Mouse (Mus musculus): ENCODE measurements around the gene Tns3.
"Not testable (repeated sequence)": the region's sequence is repeated elsewhere in the genome, so short reads cannot be mapped to it uniquely, and the experiment has no call there.

The Tns3 gene

GRCm38 (mm10) chr11:8622668-8623067 lies 41.7 kb downstream of the Tns3 start:
- no peak for DNase-seq (ENCODE audit: low spot score in 2 of 2)

DNA sequence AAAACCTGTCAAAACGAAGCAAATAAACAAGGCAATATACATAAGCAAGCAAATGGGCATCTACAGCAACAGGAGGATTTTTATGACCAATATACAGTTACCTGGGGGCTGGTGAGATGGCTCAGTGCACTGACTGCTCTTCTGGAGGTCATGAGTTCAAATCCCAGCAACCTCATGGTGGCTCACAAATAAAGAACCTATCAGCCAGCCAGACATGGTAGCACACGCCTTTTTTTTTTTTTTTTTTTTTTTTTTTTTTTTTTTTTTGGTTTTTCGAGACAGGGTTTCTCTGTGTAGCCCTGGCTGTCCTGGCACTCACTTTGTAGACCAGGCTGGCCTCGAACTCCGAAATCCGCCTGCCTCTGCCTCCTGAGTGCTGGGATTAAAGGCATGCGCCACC lies 45.2 kb downstream of the Tns3 start:
- not testable (repeated sequence) for DNase-seq (ENCODE audit: low spot score in 2 of 2)

DNA sequence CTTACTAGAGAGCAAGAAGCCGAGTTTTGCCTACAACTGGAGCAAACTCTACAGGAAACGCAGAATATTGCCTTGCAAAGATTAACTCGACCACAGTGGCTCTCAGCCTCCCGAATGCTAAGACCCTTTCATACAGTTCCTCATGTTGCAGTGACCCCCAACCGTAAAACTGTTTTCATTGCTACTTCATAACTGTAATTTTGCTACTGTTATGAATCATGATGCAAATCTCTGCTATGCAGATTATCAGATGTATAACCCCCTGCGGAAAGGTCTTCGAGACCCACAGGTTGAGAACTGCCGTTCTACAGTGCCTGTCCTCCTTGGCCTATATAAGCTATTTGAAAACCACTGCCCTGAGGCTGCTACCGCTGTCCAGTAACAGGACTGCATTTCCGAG lies 46.0 kb downstream of the Tns3 start:
- DNase-seq (ENCODE audit: low spot score in 2 of 2): no peak

DNA sequence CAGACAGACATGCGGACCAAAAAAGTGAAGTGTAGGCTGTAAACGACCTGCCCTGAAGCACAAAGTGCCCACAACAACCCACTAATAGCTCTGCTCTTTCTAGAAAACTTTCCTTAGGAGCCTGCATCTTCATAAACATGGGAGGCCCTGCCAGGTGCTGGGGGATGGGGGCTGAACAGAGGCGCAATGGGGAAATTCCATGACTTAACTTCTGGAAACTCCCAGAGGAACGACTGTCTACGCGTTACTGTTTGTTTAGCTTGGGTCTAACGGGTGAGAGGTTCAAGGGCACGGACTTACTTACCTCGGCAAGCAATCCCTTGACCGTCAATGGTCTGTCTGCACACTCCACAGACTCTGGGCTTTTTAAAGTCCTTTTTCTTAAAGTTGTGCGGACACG lies 48.9 kb downstream of the Tns3 start:
- DNase-seq (ENCODE audit: low spot score in 2 of 2): no peak

- DNase-seq (ENCODE audit: low spot score in 2 of 2): no peak
Observed at GRCm38 (mm10) chr11:8610456-8610855, 53.9 kb downstream of the Tns3 start.

- DNase-seq (ENCODE audit: low spot score in 2 of 2): no peak
Observed at GRCm38 (mm10) chr11:8609873-8610272, 54.5 kb downstream of the Tns3 start.

GRCm38 (mm10) chr11:8607123-8607522 lies 57.2 kb downstream of the Tns3 start:
- DNase-seq (ENCODE audit: low spot score in 2 of 2): no peak

- no peak for DNase-seq (ENCODE audit: low spot score in 2 of 2)
Observed at GRCm38 (mm10) chr11:8604789-8605569, 59.4 kb downstream of the Tns3 start.

GRCm38 (mm10) chr11:8602606-8603005 lies 61.7 kb downstream of the Tns3 start:
- no peak for DNase-seq (ENCODE audit: low spot score in 2 of 2)

GRCm38 (mm10) chr11:8601411-8601821 lies 62.9 kb downstream of the Tns3 start:
- no peak for DNase-seq (ENCODE audit: low spot score in 2 of 2)

DNA sequence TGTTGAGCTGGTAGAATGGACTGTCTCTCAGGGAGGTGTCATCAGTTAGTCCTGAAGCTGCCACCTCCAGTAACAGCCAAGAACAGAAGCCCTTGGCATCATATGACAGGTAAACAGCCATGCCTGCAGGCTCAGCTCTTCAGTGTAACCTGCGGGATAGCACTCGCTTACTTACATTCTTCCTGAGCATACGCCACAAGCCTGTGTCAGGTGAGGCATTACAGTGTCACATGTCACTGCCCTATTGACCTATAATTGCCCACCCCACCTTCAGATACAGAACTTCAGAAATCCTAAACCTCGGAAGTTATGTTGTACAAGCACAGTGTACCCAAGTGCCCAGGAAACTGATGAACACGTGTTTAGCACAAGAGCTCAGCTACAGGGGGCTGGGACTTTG lies 68.7 kb downstream of the Tns3 start:
- no peak for DNase-seq (ENCODE audit: low spot score in 2 of 2)

- no peak for DNase-seq (ENCODE audit: low spot score in 2 of 2)
Observed at GRCm38 (mm10) chr11:8593172-8593571, 71.2 kb downstream of the Tns3 start.

- no peak for DNase-seq (ENCODE audit: low spot score in 2 of 2)
Observed at GRCm38 (mm10) chr11:8591271-8591670, 73.1 kb downstream of the Tns3 start.

DNA sequence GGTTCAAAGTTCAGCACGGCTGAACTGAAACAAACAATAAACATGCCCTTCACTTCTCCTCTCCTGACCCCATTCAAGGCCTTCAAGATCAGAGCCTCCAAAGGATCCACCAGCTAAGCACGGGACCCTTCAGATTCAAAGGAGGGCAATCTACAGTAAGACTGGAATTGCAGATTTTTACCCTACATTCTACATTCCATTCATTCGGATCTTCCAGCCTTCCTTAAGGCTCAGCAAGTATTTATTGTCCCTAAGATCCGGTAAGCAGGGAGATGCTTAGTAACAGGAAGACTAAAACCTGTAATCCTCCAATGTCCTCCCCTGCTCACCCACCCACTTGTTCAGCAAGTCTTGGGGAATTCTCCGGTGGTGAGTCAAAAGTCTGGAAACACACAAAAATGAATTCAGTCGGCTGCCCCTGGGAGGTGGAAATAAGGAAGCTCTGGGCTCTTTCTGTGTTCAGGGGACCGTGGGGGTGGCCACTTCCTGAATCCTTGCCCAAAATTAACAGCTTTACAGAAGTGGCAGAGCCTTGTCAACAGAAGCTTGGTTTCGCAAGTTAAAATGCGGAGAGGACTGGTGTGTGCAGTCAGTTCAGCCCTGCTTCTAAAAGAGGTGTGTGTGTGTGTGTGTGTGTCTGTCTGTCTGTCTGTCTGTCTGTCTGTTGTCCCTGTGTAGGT lies 75.0 kb downstream of the Tns3 start:
- peak; percentile 43 to 69 for DNase-seq (ENCODE audit: low spot score in 2 of 2)

DNA sequence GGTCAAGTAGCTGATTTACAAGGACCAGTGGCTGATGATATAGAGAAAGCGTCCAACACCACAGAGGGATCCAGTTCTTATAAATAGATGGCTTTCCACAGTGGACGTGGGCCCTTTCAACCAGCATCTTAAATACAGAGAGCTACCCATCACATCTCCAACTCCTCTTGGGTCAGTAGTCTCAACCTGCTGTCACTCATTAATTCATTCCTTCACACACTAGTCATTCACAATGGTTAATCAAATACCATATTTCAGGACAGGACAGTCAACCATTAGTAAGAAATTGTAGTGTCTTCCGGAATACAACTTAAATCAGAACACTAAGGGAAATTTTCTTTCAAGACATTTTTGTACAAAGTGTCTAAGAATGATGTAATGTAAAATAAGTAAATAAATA lies 76.4 kb downstream of the Tns3 start:
- DNase-seq (ENCODE audit: low spot score in 2 of 2): no peak

- DNase-seq (ENCODE audit: low spot score in 2 of 2): no peak
Observed at GRCm38 (mm10) chr11:8586996-8587644, 77.2 kb downstream of the Tns3 start.

DNA sequence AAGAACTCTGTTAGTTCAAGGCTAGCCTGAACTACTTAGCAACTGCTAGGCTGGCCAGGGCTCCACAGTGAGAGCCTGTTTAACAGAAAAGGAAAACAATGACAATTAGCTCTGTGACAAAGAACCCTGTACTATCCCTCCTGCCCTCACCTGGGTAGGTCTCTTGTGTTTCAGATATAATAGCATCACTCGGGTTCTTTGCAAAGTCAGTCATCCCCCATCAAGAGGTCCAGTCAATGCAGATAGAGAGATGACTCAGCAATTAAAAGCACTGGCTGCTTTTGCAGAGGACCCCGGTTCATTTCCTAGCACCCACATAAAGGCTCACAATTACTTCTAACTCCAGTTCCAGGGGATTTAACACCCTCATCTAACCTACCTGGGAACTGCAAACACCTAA lies 78.0 kb downstream of the Tns3 start:
- DNase-seq (ENCODE audit: low spot score in 2 of 2): no peak

DNA sequence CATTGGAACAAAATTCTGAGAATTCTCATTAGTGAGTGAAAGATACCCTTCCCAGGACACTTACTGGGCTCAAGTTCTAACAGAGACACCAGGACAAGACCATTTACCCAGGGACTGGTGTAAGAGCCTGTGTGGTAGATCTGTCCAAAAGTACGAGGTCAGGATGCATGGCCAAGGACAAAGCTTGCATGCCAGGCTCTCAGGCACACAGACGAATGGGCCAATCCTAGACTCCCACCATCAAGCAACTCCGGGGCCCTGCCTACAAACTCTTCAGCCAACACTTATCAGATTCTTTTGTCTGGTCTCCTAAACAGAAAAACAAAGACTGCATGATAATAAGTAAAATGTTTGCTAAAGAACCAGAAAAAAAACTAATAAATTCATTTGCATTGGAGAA lies 78.6 kb downstream of the Tns3 start:
- DNase-seq (ENCODE audit: low spot score in 2 of 2): no peak

- no peak for DNase-seq (ENCODE audit: low spot score in 2 of 2)
Observed at GRCm38 (mm10) chr11:8584925-8585324, 79.4 kb downstream of the Tns3 start.

DNA sequence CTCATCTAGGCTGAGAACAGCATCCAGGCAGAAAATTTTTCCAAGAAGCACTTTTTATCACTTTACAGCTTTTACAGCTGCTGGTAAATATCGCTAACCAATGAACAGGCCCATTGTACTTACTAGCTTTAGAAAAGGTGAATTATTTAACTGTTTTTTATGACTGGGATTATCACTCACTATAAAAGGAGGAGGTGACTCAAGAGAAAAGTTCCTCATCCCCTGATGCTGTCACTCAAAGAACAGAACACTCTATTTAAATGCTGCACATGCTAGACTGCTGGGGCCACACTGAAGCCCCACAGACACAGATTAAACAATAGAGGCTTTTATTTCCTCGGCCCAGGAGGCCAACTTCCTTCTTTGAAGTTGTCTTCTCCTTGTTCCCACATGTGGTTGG lies 80.0 kb downstream of the Tns3 start:
- DNase-seq (ENCODE audit: low spot score in 2 of 2): no peak

DNA sequence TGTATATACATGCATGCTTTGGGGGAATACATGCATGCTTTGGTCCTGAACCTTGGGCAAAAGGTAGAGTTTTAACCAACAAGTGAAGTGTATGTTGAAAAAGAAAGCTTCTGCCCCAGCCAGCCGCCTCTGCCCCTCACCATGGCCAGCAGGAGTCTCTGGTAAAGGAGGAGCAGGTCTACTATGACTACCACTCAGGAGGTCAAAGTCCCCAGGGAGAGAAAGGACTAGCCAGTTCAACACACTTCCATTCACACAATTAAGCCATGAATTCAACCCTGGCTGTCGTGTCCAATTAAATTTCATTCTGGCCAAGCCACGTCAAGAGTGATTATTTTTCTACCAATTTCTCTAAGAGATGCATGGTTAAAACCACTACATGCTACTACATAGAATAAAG lies 81.2 kb downstream of the Tns3 start:
- DNase-seq (ENCODE audit: low spot score in 2 of 2): no peak

DNA sequence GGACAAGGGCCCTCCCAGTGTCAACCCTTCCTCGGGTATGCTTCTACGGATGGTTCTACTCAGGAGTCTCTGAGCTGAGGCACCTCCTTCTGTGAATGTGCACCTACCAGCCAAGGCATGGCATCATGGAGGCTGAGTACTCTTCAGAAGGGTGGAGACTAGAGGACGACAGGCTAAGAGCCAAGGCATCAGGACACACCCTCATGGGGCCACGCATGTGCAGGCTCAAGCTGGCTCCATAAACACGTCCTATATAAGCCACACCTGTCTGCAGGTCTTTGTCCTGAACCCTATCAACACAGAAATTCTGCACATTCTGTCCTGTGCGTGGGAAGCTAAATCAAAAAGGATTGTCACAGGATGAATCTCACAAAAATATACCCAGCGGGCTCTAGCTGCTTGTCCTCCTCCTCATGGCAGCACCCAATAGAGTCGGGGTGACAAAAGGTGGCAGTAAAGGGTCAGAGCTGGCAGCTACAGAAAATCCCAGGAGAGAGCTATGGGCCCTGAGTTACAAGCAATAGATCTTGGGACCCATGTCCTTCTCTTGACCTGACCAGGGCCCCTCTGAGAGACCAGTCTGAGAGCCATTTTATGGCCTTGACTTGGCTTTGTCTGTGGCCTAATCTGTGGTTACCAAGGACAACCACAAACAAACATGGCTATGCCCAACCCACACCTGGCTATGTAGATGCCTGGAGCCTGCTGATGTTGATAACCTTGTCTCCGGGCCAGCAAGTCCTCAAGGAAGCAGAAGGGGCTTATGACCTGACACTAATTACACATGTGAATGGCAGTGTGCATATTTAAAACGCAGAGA lies 82.0 kb downstream of the Tns3 start:
- DNase-seq (ENCODE audit: low spot score in 2 of 2): no peak
